Mouse (Mus musculus) right cerebral cortex, postnatal 10 days (tissue): ENCODE measurements around the gene Ccnb1ip1.

Experiments used
- DNase-seq, 2 experiments: peaks; one replicate each; pipeline ENCODE4 v3.0.0; 2021; ENCODE audit warnings: low spot score in 2 of 2

The Ccnb1ip1 gene

DNA sequence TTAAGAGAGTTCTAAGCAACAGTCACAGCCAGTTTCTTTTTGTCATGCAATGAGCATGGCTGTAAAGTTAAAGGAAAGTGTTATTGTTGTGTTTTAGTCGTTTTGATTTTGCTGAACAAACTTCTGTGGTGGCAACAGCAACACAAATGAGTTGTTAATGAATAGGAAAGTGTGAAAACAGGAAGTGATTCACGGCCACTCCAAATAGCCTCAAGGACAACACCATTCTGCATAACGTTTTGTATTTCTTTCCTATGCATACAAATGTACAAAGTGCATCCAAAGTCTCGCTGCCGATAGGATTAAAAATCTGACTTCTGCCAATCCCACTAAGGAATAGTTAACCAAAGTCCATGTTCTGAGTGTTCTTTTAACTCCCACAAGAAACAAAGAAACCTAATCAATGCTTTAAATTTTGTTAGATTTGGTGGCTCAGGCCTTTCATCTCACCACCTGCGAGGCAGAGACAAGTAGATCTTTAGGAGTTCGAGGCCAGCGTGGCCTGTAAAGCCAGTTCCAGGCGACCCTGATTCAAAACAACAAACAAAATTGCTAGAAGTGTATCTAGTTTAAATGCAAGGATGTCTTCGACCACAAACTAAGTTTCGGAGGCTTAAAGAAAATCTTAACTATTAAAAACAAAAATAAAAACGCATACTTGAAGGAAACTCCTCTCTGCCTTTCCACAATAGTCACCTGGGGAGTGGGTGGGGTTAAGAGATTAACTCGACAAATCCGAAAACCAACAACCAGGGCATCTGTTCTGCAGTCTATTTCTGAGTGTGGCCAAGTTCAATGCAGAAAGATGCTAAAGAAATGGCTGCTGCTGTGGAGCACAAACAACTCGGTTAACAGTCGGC is 22.9 kb downstream of the Ccnb1ip1 start:
- no peak for DNase-seq

DNA sequence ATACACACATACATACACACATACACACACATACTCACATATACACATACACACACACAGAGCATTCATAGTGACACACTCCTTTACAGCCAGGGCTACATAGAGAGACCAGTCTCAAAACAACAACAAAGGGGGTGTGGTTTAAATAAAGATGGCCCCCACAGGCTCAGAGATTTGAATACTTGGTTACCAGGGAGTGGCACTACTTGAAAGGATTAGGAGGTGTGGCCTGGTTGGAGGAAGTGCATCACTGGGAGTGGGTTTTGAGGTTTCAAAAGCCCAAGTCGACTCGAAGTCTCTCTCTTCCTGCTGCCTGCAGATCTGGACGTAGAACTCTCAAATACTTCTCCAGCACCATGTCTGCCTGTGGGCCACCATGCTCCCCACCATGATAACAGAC is 25.4 kb downstream of the Ccnb1ip1 start:
- DNase-seq: no peak

DNA sequence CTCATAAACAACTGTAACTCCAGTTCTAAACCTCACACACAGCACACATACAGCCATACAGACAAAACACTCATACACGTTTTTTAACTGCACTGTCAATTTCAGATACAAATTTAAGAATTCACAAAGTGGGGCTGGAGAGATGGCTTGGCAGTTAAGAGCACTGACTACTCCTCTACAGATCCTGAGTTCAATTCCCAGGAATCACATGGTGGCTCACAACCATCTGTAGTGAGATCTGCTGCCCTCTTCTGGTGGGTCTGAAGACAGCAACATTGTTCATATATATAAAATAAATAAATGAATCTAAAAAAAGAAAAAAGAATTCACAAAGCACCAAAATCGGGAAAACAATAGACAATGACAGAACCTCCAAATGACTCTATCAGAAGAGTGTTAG is 36.2 kb downstream of the Ccnb1ip1 start:
- DNase-seq: no peak

DNA sequence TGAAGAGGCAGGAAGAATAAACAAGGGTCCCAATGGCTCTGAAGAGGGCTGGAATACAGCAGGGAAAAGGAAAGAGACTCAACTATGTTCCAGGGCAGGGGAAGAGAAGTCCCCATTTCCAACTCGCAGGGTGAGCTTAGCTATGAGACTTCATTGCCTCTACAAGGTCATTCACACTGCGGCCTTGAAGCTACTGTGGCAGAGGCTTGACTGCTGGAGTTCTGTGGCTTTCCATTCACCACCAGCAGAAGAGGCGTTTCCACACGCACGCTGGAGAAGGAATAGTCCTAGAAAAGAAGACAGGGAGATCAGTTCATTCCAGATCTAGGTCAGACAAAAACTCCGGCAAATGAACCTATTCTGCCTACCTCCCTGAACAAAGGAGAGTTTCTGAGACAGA is 41.8 kb downstream of the Ccnb1ip1 start:
- DNase-seq: no peak

DNA sequence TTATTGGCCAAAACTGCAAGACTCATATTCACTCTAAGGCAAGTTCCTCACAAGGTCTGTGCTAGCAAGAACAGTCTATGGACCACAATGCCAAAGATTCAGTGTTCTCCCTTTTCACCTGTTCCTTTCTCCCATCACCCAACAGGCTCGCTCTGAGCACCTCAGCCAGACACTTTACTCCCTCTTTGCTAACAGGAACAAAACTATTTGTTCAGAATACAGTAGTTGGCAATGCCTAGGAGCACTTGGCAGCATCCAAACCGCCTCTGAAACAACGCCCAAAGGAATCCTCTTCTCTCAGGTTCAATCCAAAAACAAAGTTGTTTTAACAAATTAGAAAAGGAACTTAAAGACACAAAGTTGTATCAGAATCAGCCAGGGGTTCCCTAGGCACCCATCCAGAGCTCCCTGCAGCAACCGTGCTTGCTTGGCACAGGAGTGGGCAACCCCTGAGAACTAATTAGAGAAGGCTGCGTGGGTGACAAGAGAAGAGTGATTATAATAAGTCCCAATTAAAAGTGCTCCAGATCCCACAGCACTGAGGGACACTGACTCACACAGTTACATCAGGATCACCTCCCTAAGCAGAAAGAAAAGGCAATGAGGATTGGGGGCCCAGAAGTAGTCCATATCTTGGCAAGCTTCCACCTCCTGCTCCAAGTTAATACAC is 49.0 kb downstream of the Ccnb1ip1 start:
- DNase-seq: peak in 1 of 2 experiments; percentile 36

DNA sequence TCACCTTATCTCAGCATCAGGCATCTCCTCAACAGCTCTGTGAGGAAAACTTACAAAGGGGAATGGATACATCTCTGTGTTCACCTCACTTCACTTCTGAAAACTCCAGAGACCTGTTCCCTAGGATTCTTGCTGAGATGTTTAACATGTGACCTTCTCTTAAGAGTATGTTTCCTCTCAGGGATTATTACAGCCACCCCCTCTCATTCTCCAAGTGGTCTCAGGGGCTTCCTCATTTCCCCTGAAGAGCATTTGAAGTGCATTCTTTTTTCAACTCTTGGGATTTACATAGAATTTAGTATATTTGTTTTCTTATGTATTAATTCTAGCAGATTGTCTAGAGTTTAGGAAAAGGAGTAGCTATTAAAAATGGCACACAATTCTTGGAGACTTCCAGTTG is 62.5 kb downstream of the Ccnb1ip1 start, which contains the start of gene Olfr749:
TSS of gene Olfr749 (minus strand) at position 101 of the 400 bp plus-strand sequence.
- DNase-seq: no peak

DNA sequence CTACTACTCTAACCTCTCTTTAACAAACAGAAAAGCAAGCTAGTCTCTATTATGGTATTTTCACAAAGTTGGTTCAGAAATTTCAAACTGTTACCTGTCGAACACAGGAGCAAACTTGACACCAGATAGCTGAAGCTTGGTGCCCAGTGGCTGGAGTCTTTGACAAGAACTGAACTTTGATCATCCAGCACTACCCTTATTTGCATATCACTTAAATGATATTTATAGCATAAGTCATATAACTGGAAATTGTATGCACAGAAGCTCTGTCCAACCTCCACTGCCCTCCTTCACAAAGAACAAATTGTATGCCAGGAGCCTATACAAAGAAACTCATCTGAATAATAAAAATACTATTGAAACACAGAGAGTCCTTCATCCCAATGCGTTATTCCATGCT is 65.9 kb downstream of the Ccnb1ip1 start:
- no peak for DNase-seq

DNA sequence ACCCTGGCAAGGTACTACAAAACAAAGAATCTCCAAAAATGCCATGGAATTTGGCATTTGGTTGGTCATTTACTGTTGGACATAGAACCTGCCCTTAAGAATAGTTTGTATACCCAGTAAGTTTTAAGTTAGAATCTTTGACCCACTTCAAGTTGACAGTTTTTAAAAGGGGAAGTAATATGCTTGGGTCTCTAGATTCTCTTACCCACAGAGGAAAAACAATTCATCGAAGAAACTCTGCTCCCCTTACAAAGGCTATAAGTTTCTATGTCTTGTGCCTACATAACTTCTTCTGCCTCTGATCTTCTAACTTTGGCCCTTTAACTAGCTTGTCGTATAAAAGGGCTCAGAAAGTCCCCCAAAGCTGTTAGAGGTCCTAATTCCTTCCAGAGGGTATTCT is 67.2 kb downstream of the Ccnb1ip1 start:
- no peak for DNase-seq
